Mouse (Mus musculus): ENCODE measurements around the gene Tlcd1. TPM values are rescaled to one million over a fixed set of nuclear protein-coding genes. Genes with fewer than 3 reads are reported as not detected.

Tlcd1 gene
- polyA plus RNA-seq, 1 experiment from 2014 or later = 39.9 TPM

- Histone ChIP-seq H3K4me2 (ENCODE audit: low read depth, low read length) (no peak overlapping the region), H3K36me3 (ENCODE audit: control insufficient read depth, insufficient read depth) (peaks cover 37% of the 10 kb centered on the region), H3K27ac (ENCODE audit: low read length) (no peak overlapping the region), H3K4me1 (ENCODE audit: control insufficient read depth, low read depth, low read length) (peaks cover 12% of the 10 kb centered on the region), H3K4me3 (ENCODE audit: low read depth, low read length) (no peak overlapping the region), H3K27me3 (ENCODE audit: control insufficient read depth, insufficient read depth, low read depth, low read length) (no peaks in the 10 kb centered on the region), H3K9ac (ENCODE audit: low read depth, low read length) (no peak overlapping the region), H3K9me3 (replicated peaks; ENCODE audit: control insufficient read depth, low read length) (no peaks in the 10 kb centered on the region)
- WGBS (ENCODE audit: insufficient replicate concordance) = 79% methylated on average over 6 of the region's 6 CpGs
- no peak for ATAC-seq (ENCODE audit: low read depth)
Measured at GRCm38 (mm10) chr11:78156156-78156699, 20.3 kb upstream of the Tlcd1 start.

- peaks cover 37% of the 10 kb centered on the region for H3K4me1 ChIP-seq (ENCODE audit: control insufficient read depth, low read depth, low read length)
- no peak overlapping the region for H3K4me3 ChIP-seq (ENCODE audit: low read depth, low read length)
- WGBS (ENCODE audit: insufficient replicate concordance) = 11% methylated on average over 2 of the region's 2 CpGs
- no peak overlapping the region for H3K4me2 ChIP-seq (ENCODE audit: low read depth, low read length)
- H3K27ac ChIP-seq (ENCODE audit: low read length) = no peak overlapping the region
- peak; percentile 65 for ATAC-seq (ENCODE audit: low read depth)
- peaks cover 42% of the 10 kb centered on the region for H3K36me3 ChIP-seq (ENCODE audit: control insufficient read depth, insufficient read depth)
- no peaks in the 10 kb centered on the region for H3K9me3 ChIP-seq (replicated peaks; ENCODE audit: control insufficient read depth, low read length)
- H3K27me3 ChIP-seq (ENCODE audit: control insufficient read depth, insufficient read depth, low read depth, low read length) = no peaks in the 10 kb centered on the region
- no peak overlapping the region for H3K9ac ChIP-seq (ENCODE audit: low read depth, low read length)
Measured at GRCm38 (mm10) chr11:78159096-78159495, 17.4 kb upstream of the Tlcd1 start.

- Histone ChIP-seq H3K9me3 (replicated peaks; ENCODE audit: control insufficient read depth, low read length) (no peaks in the 10 kb centered on the region), H3K27me3 (ENCODE audit: control insufficient read depth, insufficient read depth, low read depth, low read length) (no peaks in the 10 kb centered on the region), H3K36me3 (ENCODE audit: control insufficient read depth, insufficient read depth) (peaks cover 42% of the 10 kb centered on the region), H3K4me3 (ENCODE audit: low read depth, low read length) (no peak overlapping the region), H3K9ac (ENCODE audit: low read depth, low read length) (no peak overlapping the region), H3K27ac (ENCODE audit: low read length) (no peak overlapping the region), H3K4me2 (ENCODE audit: low read depth, low read length) (no peak overlapping the region), H3K4me1 (ENCODE audit: control insufficient read depth, low read depth, low read length) (peaks cover 42% of the 10 kb centered on the region)
- WGBS (ENCODE audit: insufficient replicate concordance) = 88% methylated on average over 7 of the region's 7 CpGs
- no peak for ATAC-seq (ENCODE audit: low read depth)
Measured at GRCm38 (mm10) chr11:78159557-78159956, 17.0 kb upstream of the Tlcd1 start.

GRCm38 (mm10) chr11:78160171-78160570 is 16.3 kb upstream of the Tlcd1 start:
- ATAC-seq (ENCODE audit: low read depth) = no peak

GRCm38 (mm10) chr11:78160675-78161074 is 15.8 kb upstream of the Tlcd1 start:
- H3K27me3 ChIP-seq (ENCODE audit: control insufficient read depth, insufficient read depth, low read depth, low read length) = no peaks in the 10 kb centered on the region
- no peak overlapping the region for H3K4me3 ChIP-seq (ENCODE audit: low read depth, low read length)
- no peak for ATAC-seq (ENCODE audit: low read depth)
- H3K9ac ChIP-seq (ENCODE audit: low read depth, low read length) = no peak overlapping the region
- 82% methylated on average over 3 of the region's 3 CpGs for WGBS (ENCODE audit: insufficient replicate concordance)
- no peaks in the 10 kb centered on the region for H3K9me3 ChIP-seq (replicated peaks; ENCODE audit: control insufficient read depth, low read length)
- no peak overlapping the region for H3K27ac ChIP-seq (ENCODE audit: low read length)
- H3K36me3 ChIP-seq (ENCODE audit: control insufficient read depth, insufficient read depth) = peaks cover 42% of the 10 kb centered on the region
- H3K4me1 ChIP-seq (ENCODE audit: control insufficient read depth, low read depth, low read length) = peaks cover 45% of the 10 kb centered on the region
- H3K4me2 ChIP-seq (ENCODE audit: low read depth, low read length) = no peak overlapping the region

More at GRCm38 (mm10) chr11:78160171-78160570, 16.3 kb upstream of the Tlcd1 start:
- H3K27me3 ChIP-seq (ENCODE audit: control insufficient read depth, insufficient read depth, low read depth, low read length) = no peaks in the 10 kb centered on the region
- WGBS (ENCODE audit: insufficient replicate concordance) = 88% methylated on average over 18 of the region's 18 CpGs
- H3K4me1 ChIP-seq (ENCODE audit: control insufficient read depth, low read depth, low read length) = peaks cover 43% of the 10 kb centered on the region
- H3K4me2 ChIP-seq (ENCODE audit: low read depth, low read length) = no peak overlapping the region
- H3K9ac ChIP-seq (ENCODE audit: low read depth, low read length) = no peak overlapping the region
- peaks cover 42% of the 10 kb centered on the region for H3K36me3 ChIP-seq (ENCODE audit: control insufficient read depth, insufficient read depth)
- H3K9me3 ChIP-seq (replicated peaks; ENCODE audit: control insufficient read depth, low read length) = no peaks in the 10 kb centered on the region
- H3K27ac ChIP-seq (ENCODE audit: low read length) = no peak overlapping the region
- no peak overlapping the region for H3K4me3 ChIP-seq (ENCODE audit: low read depth, low read length)

- no peak for ATAC-seq (ENCODE audit: low read depth)
- whole genome bisulfite sequencing (ENCODE audit: insufficient replicate concordance) = 71% methylated on average over 14 of the region's 14 CpGs
- H3K4me2 ChIP-seq (ENCODE audit: low read depth, low read length) = no peak overlapping the region
- H3K9me3 ChIP-seq (replicated peaks; ENCODE audit: control insufficient read depth, low read length) = no peaks in the 10 kb centered on the region
- H3K27me3 ChIP-seq (ENCODE audit: control insufficient read depth, insufficient read depth, low read depth, low read length) = no peaks in the 10 kb centered on the region
- no peak overlapping the region for H3K9ac ChIP-seq (ENCODE audit: low read depth, low read length)
- H3K36me3 ChIP-seq (ENCODE audit: control insufficient read depth, insufficient read depth) = peaks cover 42% of the 10 kb centered on the region
- no peak overlapping the region for H3K27ac ChIP-seq (ENCODE audit: low read length)
- peaks cover 50% of the 10 kb centered on the region for H3K4me1 ChIP-seq (ENCODE audit: control insufficient read depth, low read depth, low read length)
- H3K4me3 ChIP-seq (ENCODE audit: low read depth, low read length) = no peak overlapping the region
Measured at GRCm38 (mm10) chr11:78161169-78161568, 15.3 kb upstream of the Tlcd1 start.

- Histone ChIP-seq H3K9me3 (replicated peaks; ENCODE audit: control insufficient read depth, low read length) (no peaks in the 10 kb centered on the region), H3K27ac (ENCODE audit: low read length) (no peak overlapping the region; the same call in 1 of the 2 replicates), H3K4me1 (ENCODE audit: control insufficient read depth, low read depth, low read length) (peaks cover 58% of the 10 kb centered on the region), H3K4me2 (ENCODE audit: low read depth, low read length) (no peak overlapping the region), H3K27me3 (ENCODE audit: control insufficient read depth, insufficient read depth, low read depth, low read length) (no peaks in the 10 kb centered on the region), H3K9ac (ENCODE audit: low read depth, low read length) (no peak overlapping the region), H3K36me3 (ENCODE audit: control insufficient read depth, insufficient read depth) (peaks cover 42% of the 10 kb centered on the region), H3K4me3 (ENCODE audit: low read depth, low read length) (no peak overlapping the region)
- ATAC-seq (ENCODE audit: low read depth) = no peak
- WGBS (ENCODE audit: insufficient replicate concordance) = 52% methylated on average over 4 of the region's 4 CpGs
Measured at GRCm38 (mm10) chr11:78161968-78162367, 14.5 kb upstream of the Tlcd1 start.

- H3K4me1 ChIP-seq (ENCODE audit: control insufficient read depth, low read depth, low read length) = peaks cover 63% of the 10 kb centered on the region
- peaks cover 40% of the 10 kb centered on the region for H3K36me3 ChIP-seq (ENCODE audit: control insufficient read depth, insufficient read depth)
- H3K9me3 ChIP-seq (replicated peaks; ENCODE audit: control insufficient read depth, low read length) = no peaks in the 10 kb centered on the region
- H3K27ac ChIP-seq (ENCODE audit: low read length) = 0 out of 2 replicates have a peak overlapping the region, but pooled peaks have one; percentile 30
- no peak for ATAC-seq (ENCODE audit: low read depth)
- no peaks in the 10 kb centered on the region for H3K27me3 ChIP-seq (ENCODE audit: control insufficient read depth, insufficient read depth, low read depth, low read length)
- 74% methylated on average over 6 of the region's 6 CpGs for WGBS (ENCODE audit: insufficient replicate concordance)
- H3K4me2 ChIP-seq (ENCODE audit: low read depth, low read length) = peak overlapping the region; percentile 100
- 0 out of 2 replicates have a peak overlapping the region, but pooled peaks have one; percentile 98 for H3K9ac ChIP-seq (ENCODE audit: low read depth, low read length)
- H3K4me3 ChIP-seq (ENCODE audit: low read depth, low read length) = peak overlapping the region; percentile 96
Measured at GRCm38 (mm10) chr11:78162504-78162903, 14.0 kb upstream of the Tlcd1 start.

- WGBS (ENCODE audit: insufficient replicate concordance) = 90% methylated on average over 2 of the region's 2 CpGs
- peaks cover 34% of the 10 kb centered on the region for H3K36me3 ChIP-seq (ENCODE audit: control insufficient read depth, insufficient read depth)
- no peak for ATAC-seq (ENCODE audit: low read depth)
- peak overlapping the region; percentile 100 for H3K4me2 ChIP-seq (ENCODE audit: low read depth, low read length)
- H3K4me3 ChIP-seq (ENCODE audit: low read depth, low read length) = peak overlapping the region; percentile 96
- H3K27ac ChIP-seq (ENCODE audit: low read length) = peak overlapping the region; percentile 87; the same call in 1 of the 2 replicates
- H3K9me3 ChIP-seq (replicated peaks; ENCODE audit: control insufficient read depth, low read length) = no peaks in the 10 kb centered on the region
- H3K4me1 ChIP-seq (ENCODE audit: control insufficient read depth, low read depth, low read length) = peaks cover 68% of the 10 kb centered on the region
- H3K27me3 ChIP-seq (ENCODE audit: control insufficient read depth, insufficient read depth, low read depth, low read length) = no peaks in the 10 kb centered on the region
- H3K9ac ChIP-seq (ENCODE audit: low read depth, low read length) = peak overlapping the region; percentile 98
Measured at GRCm38 (mm10) chr11:78163045-78163444, 13.5 kb upstream of the Tlcd1 start.

Measured in liver, embryonic 16.5 days (tissue).